Mouse (Mus musculus) limb, embryonic 11.5 days (tissue): ENCODE data around the gene Reg2. TPM values are rescaled to one million over a fixed set of nuclear protein-coding genes. Genes with fewer than 3 reads are reported as not detected.
"Not testable (repeated sequence)": the region's sequence is repeated elsewhere in the genome, so short reads cannot be mapped to it uniquely, and the experiment has no call there.

ENCODE experiments used
- ATAC-seq: fragments of 200-750 bp; cut with Nextera tagmentation; 2 replicates; pipeline ENCODE4 v1.8.0; 2017; ENCODE audit warnings: low read depth; ENCODE audit not compliant: insufficient number of reproducible peaks, low FRiP score, low TSS enrichment
- DNase-seq: peaks from one replicate; pipeline ENCODE4 v3.0.0-alpha.2; 2015; ENCODE audit warnings: low spot score
- H3K27ac ChIP-seq: fragments of 300-500 bp; sonication (generic); replicated peaks from 2 replicates; pipeline ENCODE4 v1.5.1; 2014; ENCODE audit warnings: low read depth, mild to moderate bottlenecking, low read length
- H3K27me3 ChIP-seq: fragments of 300-500 bp; sonication (generic); 2 replicates; pipeline ENCODE4 v1.6.1; 2014; ENCODE audit warnings: mild to moderate bottlenecking, low read length, mixed read lengths; ENCODE audit not compliant: control insufficient read depth, insufficient read depth
- H3K36me3 ChIP-seq: fragments of 300-500 bp; sonication (generic); 2 replicates; pipeline ENCODE4 v1.6.1; 2014; ENCODE audit warnings: mild to moderate bottlenecking, low read length, moderate library complexity, mixed read lengths; ENCODE audit not compliant: control insufficient read depth, insufficient read depth
- H3K4me1 ChIP-seq: fragments of 300-500 bp; sonication (generic); 2 replicates; pipeline ENCODE4 v1.6.1; 2014; ENCODE audit warnings: low read length, mixed read lengths; ENCODE audit not compliant: control insufficient read depth, insufficient read depth
- H3K4me2 ChIP-seq: fragments of 300-500 bp; sonication (generic); 2 replicates; pipeline ENCODE4 v1.6.1; 2014; ENCODE audit warnings: low read depth, mild to moderate bottlenecking, moderate library complexity; ENCODE audit not compliant: severe bottlenecking
- H3K4me3 ChIP-seq: fragments of 300-500 bp; sonication (generic); 2 replicates; pipeline ENCODE4 v1.5.1; 2014; ENCODE audit warnings: low read depth, low read length
- H3K9ac ChIP-seq: fragments of 300-500 bp; sonication (generic); 2 replicates; pipeline ENCODE4 v1.6.1; 2014; ENCODE audit warnings: mild to moderate bottlenecking, low read length
- H3K9me3 ChIP-seq: fragments of 300-500 bp; sonication (generic); 2 replicates; pipeline ENCODE4 v1.6.1; 2016; ENCODE audit warnings: low read length; ENCODE audit not compliant: control insufficient read depth
- WGBS: fragments of 180-500 bp; shearing (Covaris S2); extraction: QIAGEN DNeasy Blood & Tissue Kit; methylation state at CpG from one replicate; pipeline ENCODE4 v1.1.7; 2014; 5-methylcytosine and 5-hydroxymethylcytosine counted together
- polyA plus RNA-seq: library from polyadenylated mRNA; unstranded; fragments of >200 nt; fragmentation: Nextera tagmentation; extraction: Ambion mirVana; gene quantifications from 2 replicates; pipeline ENCODE4 v1.2.1, GENCODE M21; 2014

Reg2 gene
- not detected in 2 replicates for polyA plus RNA-seq

GRCm38 (mm10) chr6:78395323-78395722 lies at the start of gene Reg2:
Gene Reg2, plus strand, starts transcription at chr6:78395623.
- H3K27me3 ChIP-seq, DNase-seq, H3K9ac ChIP-seq, H3K36me3 ChIP-seq, H3K27ac ChIP-seq, H3K4me2 ChIP-seq, H3K4me3 ChIP-seq, H3K9me3 ChIP-seq, H3K4me1 ChIP-seq, ATAC-seq: not testable (repeated sequence)
- WGBS: 97% methylated on average over 4 of the region's 17 CpGs

GRCm38 (mm10) chr6:78361971-78362563 lies 33.4 kb upstream of the Reg2 start:
- DNase-seq (no peak), ATAC-seq (no peak)
- Histone ChIP-seq H3K4me1 (no peaks in the 10 kb centered on the region), H3K4me2 (no peak overlapping the region), H3K4me3 (no peak overlapping the region), H3K9ac (no peak overlapping the region), H3K27me3 (no peaks in the 10 kb centered on the region), H3K9me3 (no peaks in the 10 kb centered on the region), H3K27ac (no peak overlapping the region), H3K36me3 (no peaks in the 10 kb centered on the region)
- 69% methylated on average over 2 of the region's 2 CpGs for WGBS

GRCm38 (mm10) chr6:78370357-78370756 lies 25.1 kb upstream of the Reg2 start, which contains the start of gene Reg3b:
Gene Reg3b, plus strand, starts transcription at chr6:78370657.
- no peak within 1 kb of the TSS for H3K4me2 ChIP-seq
- 79% methylated on average over 2 of the region's 2 CpGs for WGBS
- H3K9me3 ChIP-seq: no peaks in the 10 kb centered on the region
- H3K27me3 ChIP-seq: no peaks in the 10 kb centered on the region
- no peaks in the 10 kb centered on the region for H3K36me3 ChIP-seq
- no peaks in the 10 kb centered on the region for H3K4me1 ChIP-seq
- H3K27ac ChIP-seq: no peak within 1 kb of the TSS
- DNase-seq (no peak), ATAC-seq (no peak)
- no peak within 1 kb of the TSS for H3K4me3 ChIP-seq
- H3K9ac ChIP-seq: no peak within 1 kb of the TSS

GRCm38 (mm10) chr6:78378765-78379164 lies 16.7 kb upstream of the Reg2 start, which contains the start of gene Reg3d:
Gene Reg3d, minus strand, starts transcription at chr6:78378865.
- ATAC-seq (no peak), DNase-seq (no peak)
- Histone ChIP-seq H3K4me2 (no peak within 1 kb of the TSS), H3K4me1 (no peaks in the 10 kb centered on the region), H3K27ac (no peak within 1 kb of the TSS), H3K4me3 (no peak within 1 kb of the TSS), H3K27me3 (no peaks in the 10 kb centered on the region), H3K36me3 (no peaks in the 10 kb centered on the region), H3K9me3 (no peaks in the 10 kb centered on the region), H3K9ac (no peak within 1 kb of the TSS)
- WGBS: 76% methylated on average over 2 of the region's 2 CpGs

GRCm38 (mm10) chr6:78380409-78380808 lies 15.0 kb upstream of the Reg2 start, which contains the start of gene Reg3a:
Gene Reg3a, plus strand, starts transcription at chr6:78380709.
- Histone ChIP-seq H3K4me2 (no peak within 1 kb of the TSS), H3K27ac (no peak within 1 kb of the TSS), H3K9me3 (no peaks in the 10 kb centered on the region), H3K27me3 (no peaks in the 10 kb centered on the region), H3K4me1 (no peaks in the 10 kb centered on the region), H3K9ac (no peak within 1 kb of the TSS), H3K4me3 (no peak within 1 kb of the TSS), H3K36me3 (no peaks in the 10 kb centered on the region)
- no peak for DNase-seq
- ATAC-seq: no peak

GRCm38 (mm10) chr6:78385609-78386008 lies 9.8 kb upstream of the Reg2 start:
- no peaks in the 10 kb centered on the region for H3K9me3 ChIP-seq
- ATAC-seq (no peak), DNase-seq (no peak)
- WGBS: 87% methylated on average over 3 of the region's 3 CpGs
- H3K4me3 ChIP-seq: no peak overlapping the region
- H3K4me1 ChIP-seq: no peaks in the 10 kb centered on the region
- H3K9ac ChIP-seq: no peak overlapping the region
- no peak overlapping the region for H3K4me2 ChIP-seq
- H3K27me3 ChIP-seq: no peaks in the 10 kb centered on the region
- no peak overlapping the region for H3K27ac ChIP-seq
- no peaks in the 10 kb centered on the region for H3K36me3 ChIP-seq

- H3K9me3 ChIP-seq, H3K36me3 ChIP-seq, H3K4me1 ChIP-seq, H3K9ac ChIP-seq, H3K4me2 ChIP-seq, DNase-seq, H3K27me3 ChIP-seq, H3K27ac ChIP-seq, H3K4me3 ChIP-seq, ATAC-seq: not testable (repeated sequence)
Observed at GRCm38 (mm10) chr6:78422411-78422810, 27.0 kb downstream of the Reg2 start, which contains the start of gene Reg1. Gene Reg1, plus strand, starts transcription at chr6:78422711.

- DNase-seq: no peak
- no peak for ATAC-seq
Observed at GRCm38 (mm10) chr6:78425497-78425896, 30.1 kb downstream of the Reg2 start.

GRCm38 (mm10) chr6:78447202-78447601 lies 51.8 kb downstream of the Reg2 start:
- H3K27ac ChIP-seq: no peak overlapping the region
- H3K4me3 ChIP-seq: no peak overlapping the region
- H3K27me3 ChIP-seq: no peaks in the 10 kb centered on the region
- 67% methylated on average over 1 of the region's 1 CpGs for WGBS
- DNase-seq (no peak), ATAC-seq (no peak)
- H3K36me3 ChIP-seq: no peaks in the 10 kb centered on the region
- H3K9me3 ChIP-seq: no peaks in the 10 kb centered on the region
- no peak overlapping the region for H3K9ac ChIP-seq
- no peak overlapping the region for H3K4me2 ChIP-seq
- no peaks in the 10 kb centered on the region for H3K4me1 ChIP-seq

More at GRCm38 (mm10) chr6:78425497-78425896, 30.1 kb downstream of the Reg2 start:
- no peaks in the 10 kb centered on the region for H3K9me3 ChIP-seq
- H3K9ac ChIP-seq: no peak overlapping the region
- H3K4me1 ChIP-seq: no peaks in the 10 kb centered on the region
- H3K36me3 ChIP-seq: no peaks in the 10 kb centered on the region
- H3K4me2 ChIP-seq: no peak overlapping the region
- no peak overlapping the region for H3K27ac ChIP-seq
- no peak overlapping the region for H3K4me3 ChIP-seq
- WGBS: 82% methylated on average over 3 of the region's 3 CpGs
- no peaks in the 10 kb centered on the region for H3K27me3 ChIP-seq
